ENCODE assay signal across 25 mouse cellular contexts in the genomic region with DNA sequence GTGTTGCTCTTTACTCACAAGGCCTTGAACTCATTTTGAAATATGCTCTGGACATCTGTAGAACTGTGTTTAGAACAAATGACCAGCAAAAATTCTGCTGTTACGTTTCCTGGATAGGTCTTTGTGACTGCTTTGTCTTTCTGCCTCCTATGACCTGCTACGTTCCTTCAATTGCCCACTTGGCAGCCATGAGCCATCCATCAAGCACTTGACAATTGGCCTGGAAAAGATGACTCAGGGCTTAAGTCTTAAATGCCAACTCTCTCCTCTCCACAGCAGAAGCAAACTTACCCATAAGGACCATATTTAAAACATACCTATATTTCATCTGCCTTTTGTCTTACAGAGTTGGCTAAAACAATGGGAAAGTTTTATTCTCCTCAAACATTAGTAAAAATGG. TPM values are rescaled to one million over a fixed set of nuclear protein-coding genes. Genes with fewer than 3 reads are reported as not detected.
DNase-seq lines count a peak whose midpoint lies in the region; ATAC-seq lines count a peak whose summit lies in the region.
"Had no signal": no experiment of that assay in that cellular context is flagged by ENCODE, and none has a peak within 500 bp of the region (broad histone marks: within the 10 kb centered on the region; RNA-seq: fewer than 3 reads in every experiment).

No protein-coding gene starts in this region.

- no peak for ATAC-seq in activated CD4-positive, CD25-positive, alpha-beta regulatory T cell, adult 4 months
- ATAC-seq: forebrain, embryonic 13.5 days had no signal

- DNase-seq in heart, adult 11 months, result peak; percentile 89
- DNase-seq in heart, postnatal 36 days, result no peak
- peak; percentile 5 for DNase-seq in 3T3-L1 (ENCODE audit: low read depth, low spot score)
- peak; percentile 77 to 94 for DNase-seq in adrenal gland, adult (ENCODE audit: inconsistent age in 2 of 2, low spot score in 1 of 2)
- peak; percentile 83 for DNase-seq in adrenal gland, postnatal 14 days
- DNase-seq in frontal cortex, adult 2 months (ENCODE audit: extremely low spot score in 1 of 2, low spot score in 1 of 2), result no peak
- no peak for DNase-seq in testis, postnatal 14 days (ENCODE audit: low spot score)
- DNase-seq: cerebellum, adult 11-12 months; cerebellum, postnatal 10 days; gastrocnemius, postnatal 25 days; kidney, adult 11 months; kidney, postnatal 14 days; layer of hippocampus, adult 9-11 months; liver; lung, embryonic 14.5 days; lung, postnatal 14 days; midbrain, embryonic 14.5 days; right cerebral cortex, postnatal 4 days; thymus, postnatal 4 days had no signal

- intact Hi-C loops in heart, postnatal 36 days (cut with DNase I), result no loop called here

RNA-seq across cellular contexts. Expression of gene Stac, which starts 10.0 kb away (rescaled TPM):
- under 1 TPM; 0.28 to 0.35 TPM for total RNA-seq in heart, postnatal 36 days (2021)
- total RNA-seq in adrenal gland, postnatal 14 days (2021), result 6.4 and 6.6 TPM in 2 replicates
- 3.1 and 3.5 TPM in 2 replicates for polyA plus RNA-seq in frontal cortex, adult 2 months (2012; rRNA removed)
- polyA plus RNA-seq in activated CD4-positive, CD25-positive, alpha-beta regulatory T cell, adult 4 months (2017; shearing (Covaris generic)), result not detected
- total RNA-seq: common myeloid progenitor, adult 5-6 weeks; hematopoietic stem cell, adult 5-6 weeks; monocyte, adult 5-6 weeks had no signal
- polyA plus RNA-seq: G1E had no signal

Comparison
In these comparisons a context has a peak if more than half of its experiments do, and no peak if none do; other contexts are left out.
1. DNase-seq: peak in heart, adult 11 months (single experiment), 3T3-L1 (single experiment), adrenal gland, adult (2 of 2) and adrenal gland, postnatal 14 days (single experiment); none in heart, postnatal 36 days (0 of 2), frontal cortex, adult 2 months (0 of 2) and testis, postnatal 14 days (single experiment).